Mouse (Mus musculus): Measurements from ENCODE around the gene Rack1. TPM values are rescaled to one million over a fixed set of nuclear protein-coding genes. Genes with fewer than 3 reads are reported as not detected.

Gene Rack1
- total and polyA plus RNA-seq, 3 experiments = 376 to 5,815 (median 4,421) TPM

DNA sequence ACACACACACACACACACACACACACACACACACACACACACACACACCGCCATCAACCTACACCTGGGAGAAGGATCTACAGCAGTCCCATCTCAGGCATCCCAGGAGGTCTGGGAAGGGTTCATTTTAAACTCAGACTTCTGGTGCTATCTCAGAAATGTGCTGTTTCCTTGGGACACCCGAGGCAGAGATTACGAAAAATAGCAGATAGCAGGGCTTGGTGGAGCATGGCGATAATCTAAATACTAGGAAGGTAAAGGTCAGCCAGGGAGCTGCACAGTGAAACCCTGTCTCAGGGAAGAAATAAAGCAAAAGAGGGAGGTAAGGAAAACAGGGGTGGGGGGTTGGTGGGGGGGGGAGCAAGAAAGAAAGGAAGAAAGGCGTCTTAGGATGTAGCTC lies 2.8 kb upstream of the Rack1 start (continued):
- TF ChIP-seq USF2 (IDR thresholded peaks at IDR 0.05; ENCODE audit: borderline replicate concordance in 1 of 2, insufficient read depth in 1 of 2, low read depth in 1 of 2, low read length in 2 of 2) (no peak), TAL1 (IDR thresholded peaks at IDR 0.05; ENCODE audit: low read length) (peak; percentile 32; the same call in 1 of the 2 replicates), KAT2A (conservative IDR thresholded peaks at IDR 0.05; ENCODE audit: low read depth, low read length) (no peak), TCF12 (IDR thresholded peaks at IDR 0.05; ENCODE audit: low read depth, low read length) (peak; percentile 81), NELFE (IDR thresholded peaks at IDR 0.05; ENCODE audit: low read depth, low read length) (no peak), UBTF (IDR thresholded peaks at IDR 0.05; ENCODE audit: borderline replicate concordance, insufficient read depth, low read depth, low read length) (no peak), MYB (IDR thresholded peaks at IDR 0.05; ENCODE audit: low read depth, low read length) (no peak), CTCF (IDR thresholded peaks at IDR 0.05 in 2 of 3, conservative IDR thresholded peaks at IDR 0.05 in 1 of 3; ENCODE audit: control insufficient read depth in 1 of 3, insufficient read depth in 1 of 3, low read depth in 2 of 3, low read length in 3 of 3, poor library complexity in 1 of 3, severe bottlenecking in 1 of 3) (no peak), EP300 (IDR thresholded peaks at IDR 0.05; ENCODE audit: low read depth in 1 of 2, low read length in 2 of 2) (peak; percentile 64 to 84), ZC3H11A (IDR thresholded peaks at IDR 0.05; ENCODE audit: low read depth, low read length) (no peak)

DNA sequence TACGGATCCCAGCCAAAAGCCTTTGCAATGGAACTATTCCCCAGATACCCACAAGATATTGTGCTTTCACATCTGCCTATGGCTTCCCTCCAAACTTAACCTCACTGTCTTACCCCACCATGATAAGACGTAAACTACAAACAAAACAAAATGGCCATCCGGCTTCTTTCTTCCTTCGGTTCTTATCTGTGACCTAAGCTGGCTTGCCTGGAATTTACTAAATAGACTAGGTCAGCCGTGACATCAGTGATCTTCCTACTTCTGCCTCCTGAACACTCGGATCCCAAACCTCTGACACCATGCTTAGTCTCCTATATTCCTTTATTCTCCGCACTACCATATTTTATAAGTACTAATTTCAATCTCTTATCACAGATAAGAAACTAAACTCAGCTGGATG lies 1.8 kb upstream of the Rack1 start:
- peak overlapping the region; percentile 96 for H3K27ac ChIP-seq (ENCODE audit: control insufficient read depth, low read depth, low read length)
- DNase-seq (ENCODE audit: low read depth, low spot score) = peak; percentile 87
- no peaks in the 10 kb centered on the region for H3K27me3 ChIP-seq (ENCODE audit: control insufficient read depth in 1 of 2, insufficient read depth in 2 of 2, low read length in 2 of 2)
- H3K9me3 ChIP-seq (replicated peaks; ENCODE audit: insufficient read depth, low read length) = no peaks in the 10 kb centered on the region
- peaks cover 23 to 27% of the 10 kb centered on the region in 2 experiments for H3K36me3 ChIP-seq (ENCODE audit: control insufficient read depth in 1 of 2, insufficient read depth in 2 of 2, low read length in 2 of 2)
- H3K9ac ChIP-seq (ENCODE audit: control insufficient read depth, low read depth, low read length, poor library complexity, severe bottlenecking) = peak overlapping the region; percentile 97
- TF ChIP-seq POLR2AphosphoS2 (IDR thresholded peaks at IDR 0.05; ENCODE audit: low read length) (no peak), NRF1 (IDR thresholded peaks at IDR 0.05; ENCODE audit: insufficient read depth, low read depth, low read length, poor library complexity, severe bottlenecking) (no peak), ETS1 (IDR thresholded peaks at IDR 0.05; ENCODE audit: low read depth, low read length) (peak; percentile 74), GATA1 (IDR thresholded peaks at IDR 0.05; ENCODE audit: low read depth, low read length) (peak; percentile 74), TAL1 (IDR thresholded peaks at IDR 0.05; ENCODE audit: low read length) (peak; percentile 25; the same call in 1 of the 2 replicates), CHD1 (IDR thresholded peaks at IDR 0.05; ENCODE audit: low read depth, low read length) (no peak), ZC3H11A (IDR thresholded peaks at IDR 0.05; ENCODE audit: low read depth, low read length) (no peak), TBP (IDR thresholded peaks at IDR 0.05; ENCODE audit: low read depth, low read length) (peak; percentile 13; the same call in 1 of the 2 replicates), NELFE (IDR thresholded peaks at IDR 0.05; ENCODE audit: low read depth, low read length) (peak; percentile 45), HCFC1 (IDR thresholded peaks at IDR 0.05; ENCODE audit: low read depth, low read length) (peak; percentile 62), ZNF384 (IDR thresholded peaks at IDR 0.05; ENCODE audit: low read depth, low read length) (0 out of 2 replicates have a peak, but pooled peaks have one; percentile 20), EP300 (IDR thresholded peaks at IDR 0.05; ENCODE audit: low read depth in 1 of 2, low read length in 2 of 2) (peak; percentile 38 to 41; a peak in 2 of 4 replicates), TCF12 (IDR thresholded peaks at IDR 0.05; ENCODE audit: low read depth, low read length) (peak; percentile 45; the same call in 1 of the 2 replicates), MYC (IDR thresholded peaks at IDR 0.05; ENCODE audit: low read depth, low read length) (no peak; the same call in 1 of the 2 replicates), MAFK (IDR thresholded peaks at IDR 0.05; ENCODE audit: borderline replicate concordance, low read depth, low read length) (no peak), RCOR1 (IDR thresholded peaks at IDR 0.05; ENCODE audit: low read depth, low read length) (peak; percentile 40; the same call in 1 of the 2 replicates), E2F4 (IDR thresholded peaks at IDR 0.05; ENCODE audit: borderline replicate concordance, low read depth, low read length) (no peak), USF2 (IDR thresholded peaks at IDR 0.05; ENCODE audit: borderline replicate concordance in 1 of 2, insufficient read depth in 1 of 2, low read depth in 1 of 2, low read length in 2 of 2) (no peak), MAX (IDR thresholded peaks at IDR 0.05; ENCODE audit: low read length) (no peak), ZMIZ1 (IDR thresholded peaks at IDR 0.05; ENCODE audit: low read depth, low read length) (0 out of 2 replicates have a peak, but pooled peaks have one; percentile 34), SIN3A (IDR thresholded peaks at IDR 0.05; ENCODE audit: low read length) (peak; percentile 75; the same call in 1 of the 2 replicates), KAT2A (conservative IDR thresholded peaks at IDR 0.05; ENCODE audit: low read depth, low read length) (0 out of 2 replicates have a peak, but pooled peaks have one; percentile 20)
- H3K79me2 ChIP-seq (ENCODE audit: control insufficient read depth, insufficient read depth, low read length, poor library complexity) = peaks cover 47% of the 10 kb centered on the region
- H3K4me3 ChIP-seq (ENCODE audit: control insufficient read depth in 1 of 2, insufficient read depth in 1 of 2, low read depth in 2 of 2, low read length in 2 of 2) = peak overlapping the region; percentile 78 to 96
- peaks cover 2 to 31% of the 10 kb centered on the region in 2 experiments; a peak in 3 of 4 replicates for H3K4me1 ChIP-seq (ENCODE audit: control insufficient read depth in 1 of 2, insufficient read depth in 2 of 2, low read length in 2 of 2)
